Mouse (Mus musculus): Measurements from ENCODE around the gene Mrpl54.

The Mrpl54 gene

DNA sequence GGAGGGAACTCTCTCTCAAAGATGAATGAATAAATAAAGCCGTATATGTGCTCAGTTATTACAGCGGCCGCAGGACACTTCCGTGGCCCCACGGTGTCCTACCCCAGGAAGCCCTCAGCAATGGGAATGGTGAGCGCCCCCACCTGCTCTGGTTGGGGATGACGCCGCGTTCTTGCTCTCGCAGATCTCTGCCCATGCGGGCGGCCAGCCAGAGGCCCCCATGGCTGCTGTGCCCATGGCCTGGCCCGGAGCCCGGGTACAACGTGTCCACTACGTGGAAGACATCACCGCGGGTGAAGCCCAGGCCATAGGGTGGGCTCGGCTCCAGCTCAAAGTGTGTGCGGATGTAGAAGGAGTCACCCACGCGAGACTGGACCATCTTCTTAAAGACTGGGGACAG is 10.9 kb upstream of the Mrpl54 start:
- in situ Hi-C loops (cut with MboI; ENCODE audit: low pct_unique_long_range_greater_than_20kb in 1 of 2, low sequenced_read_pairs in 2 of 2, unreplicated experiment in 1 of 2), result no loop called here

DNA sequence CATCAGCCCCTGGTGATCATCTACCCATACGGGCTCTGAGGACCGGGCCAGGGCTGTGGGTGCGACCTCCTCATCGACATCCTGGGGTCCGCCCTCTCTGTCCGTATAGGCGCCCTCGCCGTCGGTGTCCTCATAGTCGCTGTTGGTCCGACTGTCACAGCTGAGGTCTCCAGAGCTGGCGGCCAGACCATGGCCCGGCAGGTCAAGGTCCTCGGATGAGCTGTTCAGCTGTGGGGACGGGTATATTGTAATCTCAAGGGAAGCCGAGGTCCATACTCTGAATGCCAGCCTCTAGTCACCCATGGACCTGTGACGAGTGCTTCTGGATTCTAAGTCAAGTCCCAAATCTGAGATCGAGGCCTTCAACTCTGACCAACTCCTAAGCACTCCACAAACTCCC is 7.1 kb upstream of the Mrpl54 start:
- in situ Hi-C loops (cut with MboI; ENCODE audit: low pct_unique_long_range_greater_than_20kb in 1 of 2, low sequenced_read_pairs in 2 of 2, unreplicated experiment in 1 of 2), result no loop called here

- in situ Hi-C loops (cut with MboI; ENCODE audit: low pct_unique_long_range_greater_than_20kb in 1 of 2, low sequenced_read_pairs in 2 of 2, unreplicated experiment in 1 of 2), result no loop called here
Observed at GRCm38 (mm10) chr10:81272356-81272755, 5.6 kb upstream of the Mrpl54 start.

GRCm38 (mm10) chr10:81268643-81269412 is 2.1 kb upstream of the Mrpl54 start:
- in situ Hi-C loops (cut with MboI; ENCODE audit: low pct_unique_long_range_greater_than_20kb in 1 of 2, low sequenced_read_pairs in 2 of 2, unreplicated experiment in 1 of 2), result no loop called here

DNA sequence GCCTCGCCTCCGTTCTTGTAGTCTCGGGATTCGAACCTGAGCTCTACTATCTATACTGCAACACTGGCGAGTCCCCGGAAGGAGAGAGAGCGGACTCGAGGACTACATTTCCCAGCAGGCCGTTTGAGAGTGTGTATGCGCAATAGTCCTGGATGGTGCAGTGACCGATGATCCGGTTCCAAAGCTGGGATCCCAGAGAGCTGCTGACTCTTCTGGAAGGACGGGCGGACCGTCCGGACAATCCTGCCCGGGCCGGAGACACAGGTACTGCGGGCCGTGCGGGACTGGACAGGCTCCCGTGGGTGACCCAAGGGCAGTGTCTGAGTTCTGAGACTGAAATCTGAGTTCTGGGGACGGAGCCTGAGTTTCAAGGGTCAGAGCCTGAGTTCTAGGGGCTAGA is 1.3 kb upstream of the Mrpl54 start:
- in situ Hi-C loops (cut with MboI; ENCODE audit: low pct_unique_long_range_greater_than_20kb in 1 of 2, low sequenced_read_pairs in 2 of 2, unreplicated experiment in 1 of 2), result no loop called here

DNA sequence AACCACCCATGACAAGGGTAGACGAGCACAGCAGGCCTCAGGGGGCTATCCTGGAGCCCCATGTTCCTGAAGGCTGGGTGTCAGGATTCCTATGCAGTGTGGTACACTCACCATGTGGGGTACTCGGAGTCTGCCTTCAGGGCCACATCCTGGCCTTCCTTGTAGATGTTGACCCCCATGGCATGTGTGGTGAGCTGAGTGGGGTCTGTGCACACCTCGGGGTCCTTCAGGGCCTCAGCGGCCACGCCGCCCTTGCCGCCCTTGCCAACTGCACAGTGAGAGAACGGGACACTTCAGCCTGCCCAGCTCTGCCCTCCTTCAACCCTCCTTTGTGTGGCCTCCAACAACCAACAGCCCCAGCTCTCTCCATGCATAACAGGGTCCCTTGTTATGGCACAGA is 1.2 kb downstream of the Mrpl54 start:
- in situ Hi-C loops (cut with MboI; ENCODE audit: low pct_unique_long_range_greater_than_20kb in 1 of 2, low sequenced_read_pairs in 2 of 2, unreplicated experiment in 1 of 2), result no loop called here

DNA sequence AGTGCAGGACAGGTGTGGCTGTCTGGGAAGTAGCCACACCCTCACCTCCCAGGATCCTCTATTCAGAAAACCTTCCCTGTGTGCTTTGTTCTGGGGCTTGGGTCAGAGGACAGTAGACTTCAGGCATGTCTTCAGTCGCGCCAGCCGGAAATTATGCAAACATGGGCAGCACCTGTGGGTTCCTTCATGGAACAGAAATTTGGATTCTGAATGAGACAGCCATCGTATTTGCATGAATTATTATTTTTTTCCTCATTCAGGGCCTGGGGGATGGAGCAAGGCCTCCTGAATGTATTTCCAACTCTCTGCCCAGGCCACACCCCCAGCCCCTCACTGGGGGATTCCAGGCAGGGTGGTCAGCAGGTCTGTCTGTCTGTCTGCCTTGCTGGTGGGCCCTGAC is 5.7 kb downstream of the Mrpl54 start:
- in situ Hi-C loops (cut with MboI; ENCODE audit: low pct_unique_long_range_greater_than_20kb in 1 of 2, low sequenced_read_pairs in 2 of 2, unreplicated experiment in 1 of 2), result no loop called here

DNA sequence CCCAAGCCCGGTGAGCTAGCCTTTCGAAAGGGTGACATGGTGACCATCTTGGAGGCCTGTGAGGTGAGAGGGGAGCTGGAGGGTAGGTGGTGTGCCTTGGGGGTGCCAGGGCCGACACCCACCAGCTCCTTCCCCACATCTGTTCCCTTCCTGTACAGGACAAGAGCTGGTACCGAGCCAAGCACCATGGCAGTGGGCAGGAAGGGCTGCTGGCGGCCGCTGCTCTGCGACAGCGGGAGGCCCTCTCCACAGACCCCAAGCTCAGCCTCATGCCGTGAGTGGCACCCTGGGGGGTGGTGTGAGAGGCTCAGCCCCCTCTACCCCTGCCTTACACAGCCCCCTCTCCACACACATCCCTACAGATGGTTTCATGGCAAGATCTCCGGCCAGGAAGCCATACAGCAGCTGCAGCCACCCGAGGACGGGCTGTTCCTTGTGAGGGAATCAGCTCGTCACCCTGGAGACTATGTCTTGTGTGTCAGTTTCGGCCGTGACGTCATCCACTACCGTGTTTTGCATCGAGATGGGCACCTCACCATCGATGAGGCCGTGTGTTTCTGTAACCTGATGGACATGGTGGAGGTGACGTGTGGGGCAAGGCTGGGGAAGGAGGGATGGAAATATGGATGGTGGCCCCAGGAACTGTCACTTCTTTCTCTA is 7.4 kb downstream of the Mrpl54 start:
- in situ Hi-C loops (cut with MboI; ENCODE audit: low pct_unique_long_range_greater_than_20kb in 1 of 2, low sequenced_read_pairs in 2 of 2, unreplicated experiment in 1 of 2), result no loop called here

DNA sequence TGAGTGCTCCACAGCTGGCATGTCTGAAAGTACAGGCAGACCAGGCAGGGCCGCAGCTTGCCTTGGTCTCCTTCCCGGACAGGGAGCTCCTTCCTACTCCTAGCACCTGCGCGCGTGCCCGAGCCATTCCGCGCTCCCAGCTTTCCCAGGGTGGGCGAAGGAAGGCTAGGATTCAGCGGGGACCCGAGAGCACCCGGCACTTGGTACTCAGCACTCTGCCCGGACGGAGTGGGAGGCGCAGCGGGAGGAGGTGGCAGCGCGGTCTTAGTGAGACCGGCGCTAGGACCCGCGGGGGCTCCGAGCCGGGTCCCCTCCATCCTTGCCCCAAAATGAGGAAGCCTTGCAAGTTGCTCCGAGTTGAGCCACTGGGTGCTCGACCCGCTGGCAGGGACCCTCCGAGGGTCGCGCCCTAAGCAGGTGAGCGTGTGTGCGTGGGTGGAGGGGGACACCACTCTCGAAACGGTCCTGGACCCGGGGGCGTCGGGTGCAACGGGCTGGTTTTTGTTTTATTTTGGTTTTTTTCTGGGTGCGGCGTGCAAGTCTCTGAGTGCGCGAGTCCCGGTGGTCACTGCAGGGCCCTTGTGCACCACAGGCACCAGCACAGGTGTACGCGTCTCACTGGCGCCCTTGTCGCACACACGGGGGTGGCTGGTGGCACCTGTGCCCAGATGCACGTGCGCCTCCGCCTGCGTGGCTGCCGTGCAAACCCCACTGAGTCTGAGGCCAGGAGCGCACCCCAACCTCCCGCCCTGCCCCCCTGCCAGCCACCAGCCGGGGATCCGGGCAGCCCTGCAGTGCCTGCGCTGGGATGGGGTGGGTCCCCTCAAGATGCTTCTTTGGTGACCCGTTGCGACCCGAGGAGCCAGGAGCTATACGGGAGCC is 9.3 kb downstream of the Mrpl54 start:
- in situ Hi-C loops (cut with MboI; ENCODE audit: low pct_unique_long_range_greater_than_20kb in 1 of 2, low sequenced_read_pairs in 2 of 2, unreplicated experiment in 1 of 2), result no loop called here

DNA sequence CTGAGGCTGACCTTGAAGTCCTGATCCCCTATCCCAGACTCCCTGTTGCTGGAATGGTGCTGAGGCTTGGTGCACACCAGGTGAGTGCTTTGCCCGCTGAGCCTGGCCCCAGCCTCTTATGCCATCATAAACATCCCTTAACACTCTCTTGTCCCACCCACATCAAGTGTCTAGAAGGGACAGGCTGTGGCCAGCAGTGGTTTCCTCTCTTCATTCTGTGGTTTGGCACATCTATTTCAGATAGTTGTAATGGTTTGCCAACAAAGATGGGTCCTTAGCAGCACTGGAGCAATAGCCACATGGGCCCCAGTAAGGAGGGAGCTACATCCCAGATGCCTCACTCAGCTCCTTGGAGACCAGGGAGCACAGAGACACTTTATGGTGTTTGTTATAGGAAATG is 11.8 kb downstream of the Mrpl54 start:
- in situ Hi-C loops (cut with MboI; ENCODE audit: low pct_unique_long_range_greater_than_20kb in 1 of 2, low sequenced_read_pairs in 2 of 2, unreplicated experiment in 1 of 2), result no loop called here

DNA sequence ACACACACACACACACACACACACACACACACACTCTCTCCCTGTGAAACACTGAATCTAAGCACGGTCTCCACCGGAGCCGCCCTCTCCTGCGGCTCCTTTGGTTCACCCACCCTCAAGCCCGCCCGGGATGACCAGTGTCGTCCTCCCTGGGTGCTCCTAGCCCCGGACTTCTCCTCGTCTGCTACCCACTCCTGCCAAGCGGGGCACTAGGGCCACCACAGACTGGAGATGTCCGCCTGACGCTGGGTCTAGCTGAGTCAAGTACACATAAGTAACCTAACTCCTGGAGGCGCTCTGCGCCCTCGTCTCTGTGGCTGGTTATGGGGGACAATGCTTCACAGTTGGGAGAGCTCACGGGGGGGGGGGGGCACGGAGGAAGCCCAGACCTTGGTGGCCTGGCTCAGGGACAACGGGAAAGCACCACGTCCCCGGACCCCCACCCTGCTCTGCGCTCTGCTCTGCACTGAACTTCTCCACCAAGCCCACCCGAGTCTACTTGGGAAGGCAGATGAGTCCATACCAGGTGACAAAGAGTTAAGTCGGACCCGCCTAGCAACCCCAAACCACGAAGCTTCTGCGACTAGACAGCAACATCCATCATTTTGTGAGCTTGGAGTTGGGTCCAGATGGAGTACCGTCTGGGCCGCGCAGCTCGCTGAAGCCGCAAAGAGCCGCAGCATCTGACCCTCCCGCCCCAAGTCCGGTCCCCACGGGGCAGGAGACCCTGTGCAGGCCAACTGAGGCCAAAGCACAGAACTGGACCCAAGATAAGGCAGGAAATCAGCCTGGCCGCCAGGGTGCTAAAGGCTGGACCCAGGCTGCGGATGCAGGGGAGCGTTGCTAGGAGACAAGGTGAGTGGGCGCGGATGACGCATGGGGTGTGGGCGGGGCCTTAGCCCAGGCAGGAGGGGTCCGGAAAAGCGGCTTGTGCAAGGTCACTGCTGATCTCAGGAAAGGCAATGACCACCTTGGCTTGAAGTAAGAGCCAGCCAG is 14.0 kb downstream of the Mrpl54 start, which contains the start of gene Matk:
Gene Matk, plus strand, starts transcription at position 512 of the 996 bp plus-strand sequence.
- in situ Hi-C loops (cut with MboI; ENCODE audit: low pct_unique_long_range_greater_than_20kb in 1 of 2, low sequenced_read_pairs in 2 of 2, unreplicated experiment in 1 of 2), result no loop called here

DNA sequence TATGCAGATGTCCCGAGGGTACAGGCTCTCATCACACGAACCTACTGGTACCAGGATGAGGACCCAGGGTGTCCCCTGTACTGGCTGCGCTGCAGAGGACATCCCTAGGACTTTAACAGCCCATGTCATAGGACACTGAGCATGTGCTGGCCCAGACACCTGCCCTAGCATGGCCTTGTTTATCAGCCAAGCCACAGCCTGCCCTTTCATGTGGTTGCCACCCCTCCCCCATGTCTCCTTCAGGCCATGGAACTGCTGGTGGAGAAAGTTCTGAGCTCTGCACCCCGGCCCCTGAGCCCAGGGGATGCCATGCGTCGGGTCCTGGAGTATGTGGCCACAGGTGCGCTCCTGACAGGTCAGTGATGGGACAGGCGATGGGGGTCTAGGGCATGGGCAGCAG is 17.3 kb downstream of the Mrpl54 start:
- in situ Hi-C loops (cut with MboI; ENCODE audit: low pct_unique_long_range_greater_than_20kb in 1 of 2, low sequenced_read_pairs in 2 of 2, unreplicated experiment in 1 of 2), result no loop called here

GRCm38 (mm10) chr10:81247804-81248203 is 18.9 kb downstream of the Mrpl54 start:
- in situ Hi-C loops (cut with MboI; ENCODE audit: low pct_unique_long_range_greater_than_20kb in 1 of 2, low sequenced_read_pairs in 2 of 2, unreplicated experiment in 1 of 2), result no loop called here

GRCm38 (mm10) chr10:81245166-81245565 is 21.6 kb downstream of the Mrpl54 start:
- in situ Hi-C loops (cut with MboI; ENCODE audit: low pct_unique_long_range_greater_than_20kb in 1 of 2, low sequenced_read_pairs in 2 of 2, unreplicated experiment in 1 of 2), result no loop called here

DNA sequence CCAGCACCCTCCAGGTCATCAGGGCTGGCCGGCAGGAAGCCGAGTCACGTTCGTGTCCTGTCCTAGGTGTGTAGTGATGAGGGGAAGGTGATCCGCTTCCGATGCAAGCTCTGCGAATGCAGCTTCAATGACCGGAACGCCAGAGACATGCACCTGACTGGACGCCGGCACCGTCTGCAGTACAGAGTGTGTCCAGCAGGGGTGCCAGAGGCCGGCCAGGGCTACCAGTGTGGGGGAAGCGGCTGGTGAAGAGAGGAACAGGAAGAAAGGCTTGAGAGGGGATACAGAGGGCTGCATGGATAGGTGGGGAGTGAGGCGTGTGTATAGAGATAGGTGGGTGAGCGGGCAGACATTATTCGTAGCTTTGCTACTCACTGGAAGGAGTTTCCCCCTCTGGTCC is 22.1 kb downstream of the Mrpl54 start:
- in situ Hi-C loops (cut with MboI; ENCODE audit: low pct_unique_long_range_greater_than_20kb in 1 of 2, low sequenced_read_pairs in 2 of 2, unreplicated experiment in 1 of 2), result no loop called here

DNA sequence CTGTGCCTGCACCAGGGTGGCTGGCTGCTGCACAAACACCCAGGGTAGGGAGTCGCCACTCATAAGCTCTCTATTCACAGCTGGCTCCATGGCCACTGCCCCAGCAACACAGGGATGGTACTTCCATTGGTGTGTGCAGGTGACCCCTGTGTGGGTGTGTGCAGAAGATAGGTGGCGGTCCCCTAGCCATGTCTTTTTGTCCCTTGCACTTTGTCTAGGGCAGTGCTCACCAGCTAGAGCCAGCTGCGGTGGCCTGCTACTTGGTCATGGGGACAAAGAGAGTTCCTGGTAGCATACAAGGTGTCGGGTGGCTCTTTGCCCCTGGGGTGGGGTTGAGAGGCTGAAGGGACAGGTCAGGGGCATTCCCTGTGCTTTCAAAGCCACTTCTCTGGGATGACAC is 22.6 kb downstream of the Mrpl54 start:
- in situ Hi-C loops (cut with MboI; ENCODE audit: low pct_unique_long_range_greater_than_20kb in 1 of 2, low sequenced_read_pairs in 2 of 2, unreplicated experiment in 1 of 2), result no loop called here

GRCm38 (mm10) chr10:81242021-81242420 is 24.7 kb downstream of the Mrpl54 start:
- in situ Hi-C loops (cut with MboI; ENCODE audit: low pct_unique_long_range_greater_than_20kb in 1 of 2, low sequenced_read_pairs in 2 of 2, unreplicated experiment in 1 of 2), result no loop called here

GRCm38 (mm10) chr10:81240876-81241275 is 25.9 kb downstream of the Mrpl54 start:
- in situ Hi-C loops (cut with MboI; ENCODE audit: low pct_unique_long_range_greater_than_20kb in 1 of 2, low sequenced_read_pairs in 2 of 2, unreplicated experiment in 1 of 2), result no loop called here

All from mouse embryonic stem cell (cell line).